Mouse (Mus musculus): ENCODE data around the gene Nkx6-2. TPM values are rescaled to one million over a fixed set of nuclear protein-coding genes. Genes with fewer than 3 reads are reported as not detected.

Gene Nkx6-2
- total RNA-seq, 2 experiments from 2014 or later: not detected

Other genes with a start within 250 kb of the Nkx6-2 start
- gene Inpp5a, start 193.7 kb downstream of the Nkx6-2 start, total RNA-seq (2015): 8.5 and 9.9 TPM in 2 replicates
- gene Inpp5a, start 193.7 kb downstream of the Nkx6-2 start, total RNA-seq (2017): 4.9 and 11.2 TPM in 2 replicates
- not detected in 2 replicates for gene Cfap46, start 101.0 kb upstream of the Nkx6-2 start, total RNA-seq (2015)
- gene Cfap46, start 101.0 kb upstream of the Nkx6-2 start, total RNA-seq (2017): not detected in 2 replicates

All from megakaryocyte progenitor cell, adult 5-6 weeks (primary cell).